Mouse (Mus musculus) myocyte (in vitro differentiated cells): ENCODE results near the gene Grxcr1. TPM values are rescaled to one million over a fixed set of nuclear protein-coding genes. Genes with fewer than 3 reads are reported as not detected.

Experiments
- H3K27me3 ChIP-seq: one replicate; pipeline ENCODE4 v1.6.1; 2011; ENCODE audit not compliant: control insufficient read depth, insufficient read depth, insufficient read length
- H3K36me3 ChIP-seq: one replicate; pipeline ENCODE4 v1.6.1; 2011; ENCODE audit not compliant: control insufficient read depth, insufficient read depth
- H3K4me2 ChIP-seq: one replicate; pipeline ENCODE4 v1.6.1; 2011; ENCODE audit warnings: low read depth, control low read depth
- H3K4me3 ChIP-seq: one replicate; pipeline ENCODE4 v1.5.1; 2011; ENCODE audit warnings: mild to moderate bottlenecking, control low read depth, moderate library complexity
- H3K79me2 ChIP-seq: one replicate; pipeline ENCODE4 v1.6.1; 2011; ENCODE audit not compliant: control insufficient read depth, insufficient read depth
- H3ac ChIP-seq: one replicate; pipeline ENCODE4 v1.6.1; 2011; ENCODE audit not compliant: control insufficient read depth, insufficient read length
- CEBPB ChIP-seq: IDR thresholded peaks from 2 replicates; pipeline ENCODE4 v1.6.1; 2011; ENCODE audit warnings: mild to moderate bottlenecking, moderate library complexity; ENCODE audit not compliant: poor library complexity, insufficient read depth, severe bottlenecking
- E2F4 ChIP-seq: IDR thresholded peaks from one replicate; pipeline ENCODE4 v1.6.1; 2011; ENCODE audit warnings: mild to moderate bottlenecking, control low read depth, moderate library complexity; ENCODE audit not compliant: insufficient read depth
- MAX ChIP-seq: IDR thresholded peaks from one replicate; pipeline ENCODE4 v1.6.1; 2011; ENCODE audit warnings: low read depth, mild to moderate bottlenecking, control low read depth
- MYOD1 ChIP-seq, 3 experiments: IDR thresholded peaks; one replicate each; pipeline ENCODE4 v1.6.1; 2011; ENCODE audit warnings: control low read depth in 2 of 3, low read depth in 2 of 3, mild to moderate bottlenecking in 2 of 3, moderate library complexity in 1 of 3; ENCODE audit not compliant: insufficient read length in 2 of 3, control insufficient read depth in 1 of 3
- MYOG ChIP-seq, 3 experiments: IDR thresholded peaks; one replicate each; pipeline ENCODE4 v1.6.1; 2011; ENCODE audit warnings: control low read depth in 2 of 3, low read depth in 2 of 3, mild to moderate bottlenecking in 2 of 3; ENCODE audit not compliant: insufficient read length in 2 of 3, control insufficient read depth in 1 of 3, insufficient read depth in 1 of 3
- POLR2A ChIP-seq: IDR thresholded peaks from one replicate; pipeline ENCODE4 v1.6.1; 2011; ENCODE audit warnings: low read depth, mild to moderate bottlenecking, control low read depth, moderate library complexity; ENCODE audit not compliant: insufficient read length
- POLR2AphosphoS2 ChIP-seq: IDR thresholded peaks from one replicate; pipeline ENCODE4 v1.6.1; 2011; ENCODE audit warnings: low read depth, control low read depth; ENCODE audit not compliant: insufficient read length
- REST ChIP-seq: IDR thresholded peaks from one replicate; pipeline ENCODE4 v1.6.1; 2011; ENCODE audit warnings: mild to moderate bottlenecking, control low read depth, moderate library complexity; ENCODE audit not compliant: insufficient read depth, insufficient read length
- SRF ChIP-seq: IDR thresholded peaks from one replicate; pipeline ENCODE4 v1.6.1; 2011; ENCODE audit warnings: low read depth; ENCODE audit not compliant: control insufficient read depth, insufficient read length
- TCF12 ChIP-seq: IDR thresholded peaks from one replicate; pipeline ENCODE4 v1.6.1; 2011; ENCODE audit warnings: mild to moderate bottlenecking, control low read depth; ENCODE audit not compliant: poor library complexity, insufficient read depth, severe bottlenecking
- TCF3 ChIP-seq: IDR thresholded peaks from one replicate; pipeline ENCODE4 v1.6.1; 2011; ENCODE audit warnings: low read depth, control low read depth; ENCODE audit not compliant: insufficient read length
- USF1 ChIP-seq: IDR thresholded peaks from one replicate; pipeline ENCODE4 v1.6.1; 2011; ENCODE audit warnings: low read depth, mild to moderate bottlenecking, control low read depth, moderate library complexity
- polyA plus RNA-seq: library from polyadenylated mRNA; unstranded; fragments of >200 nt; fragmentation: generic; extraction: Trizol; gene quantifications from one replicate; pipeline ENCODE4 v1.2.1, GENCODE M21; 2012; ENCODE audit warnings: missing spikeins

Gene Grxcr1
- polyA plus RNA-seq, 1 experiment, result not detected

GRCm38 (mm10) chr5:68128421-68128820, 96.8 kb downstream of the Grxcr1 start:
- Histone ChIP-seq H3K4me2 (no peak overlapping the region), H3ac (no peak overlapping the region), H3K79me2 (no peaks in the 10 kb centered on the region), H3K27me3 (no peaks in the 10 kb centered on the region), H3K4me3 (no peak overlapping the region), H3K36me3 (no peaks in the 10 kb centered on the region)
- TF ChIP-seq POLR2AphosphoS2 (no peak), MYOD1 (IDR thresholded peaks at IDR 0.05; ENCODE audit: control insufficient read depth in 1 of 3, insufficient read length in 2 of 3, low read depth in 2 of 3) (no peak), REST (no peak), CEBPB (no peak), TCF12 (no peak), E2F4 (no peak), MYOG (IDR thresholded peaks at IDR 0.05; ENCODE audit: control insufficient read depth in 1 of 3, insufficient read depth in 1 of 3, insufficient read length in 2 of 3, low read depth in 2 of 3) (no peak), SRF (no peak), POLR2A (no peak), MAX (no peak), TCF3 (no peak), USF1 (no peak)

DNA sequence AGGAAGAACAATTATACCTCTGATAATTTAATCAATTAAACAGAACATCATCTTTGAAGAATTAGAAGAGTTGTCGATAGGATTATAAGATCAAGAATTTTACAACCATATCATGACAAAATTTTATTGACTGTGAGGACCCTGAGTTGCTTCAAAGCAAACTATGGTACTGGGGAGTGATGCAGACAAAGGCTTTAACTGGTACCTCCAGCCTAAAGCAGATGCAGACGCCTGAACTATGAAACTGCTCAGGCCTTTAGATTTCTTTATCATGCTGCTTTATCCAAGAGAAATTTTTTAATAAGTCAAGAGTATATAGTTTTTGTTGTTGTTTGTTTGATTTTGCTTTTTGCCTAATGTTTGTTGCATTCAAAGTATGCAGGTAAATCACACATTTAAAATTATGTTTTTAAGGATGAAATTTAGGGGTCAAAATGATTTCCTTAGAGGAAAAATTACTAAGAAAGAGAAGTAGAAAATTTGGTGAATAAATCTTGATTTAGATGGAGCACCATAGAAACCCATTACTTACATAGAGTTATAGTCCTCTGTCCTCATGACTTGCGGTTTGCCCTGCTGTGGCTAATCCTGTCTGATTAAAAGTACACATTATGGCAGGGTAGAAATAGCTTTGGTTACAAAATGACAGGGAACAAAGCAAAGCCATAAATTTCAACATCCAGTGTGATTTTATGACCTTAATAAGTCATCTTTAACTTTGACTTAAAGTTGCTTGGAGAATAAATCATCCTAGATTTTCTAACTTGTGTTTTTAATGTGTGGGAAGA, 97.4 kb downstream of the Grxcr1 start:
- Histone ChIP-seq H3K27me3 (no peaks in the 10 kb centered on the region), H3K79me2 (no peaks in the 10 kb centered on the region), H3K4me3 (no peak overlapping the region), H3ac (no peak overlapping the region), H3K4me2 (no peak overlapping the region), H3K36me3 (no peaks in the 10 kb centered on the region)
- TF ChIP-seq TCF3, result no peak
- TF ChIP-seq E2F4, result no peak
- no peak for TF ChIP-seq TCF12
- TF ChIP-seq REST, result no peak
- TF ChIP-seq MYOG (IDR thresholded peaks at IDR 0.05; ENCODE audit: control insufficient read depth in 1 of 3, insufficient read depth in 1 of 3, insufficient read length in 2 of 3, low read depth in 2 of 3), result no peak
- no peak for TF ChIP-seq POLR2A
- TF ChIP-seq POLR2AphosphoS2, result no peak
- no peak for TF ChIP-seq MAX
- no peak for TF ChIP-seq CEBPB
- no peak for TF ChIP-seq MYOD1 (IDR thresholded peaks at IDR 0.05; ENCODE audit: control insufficient read depth in 1 of 3, insufficient read length in 2 of 3, low read depth in 2 of 3)
- no peak for TF ChIP-seq SRF
- TF ChIP-seq USF1, result no peak

- TF ChIP-seq MYOD1 (IDR thresholded peaks at IDR 0.05; ENCODE audit: control insufficient read depth in 1 of 3, insufficient read length in 2 of 3, low read depth in 2 of 3), result no peak
- no peak for TF ChIP-seq E2F4
- no peak for TF ChIP-seq POLR2AphosphoS2
- no peak for TF ChIP-seq POLR2A
- TF ChIP-seq CEBPB, result no peak
Observed at GRCm38 (mm10) chr5:68146818-68147217, 115.2 kb downstream of the Grxcr1 start.

DNA sequence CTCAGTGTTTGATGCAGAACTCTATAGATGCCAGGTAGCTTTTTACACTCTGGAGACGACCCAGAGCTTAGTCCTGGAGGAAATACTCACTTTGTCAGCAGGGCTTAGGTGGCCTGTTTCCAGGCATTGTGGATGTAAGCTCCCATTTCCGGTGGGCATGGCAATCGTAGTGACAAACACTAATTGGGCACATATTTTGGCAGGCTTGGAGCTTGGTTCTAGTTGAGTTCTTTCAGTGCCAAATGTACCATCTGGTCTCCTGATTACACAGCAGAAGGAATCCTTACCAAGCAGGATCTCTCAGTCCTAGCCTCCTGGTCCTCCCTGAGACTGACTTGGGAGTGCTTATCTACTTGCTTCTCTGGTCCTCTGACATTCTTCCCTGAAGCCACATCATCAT, 118.3 kb downstream of the Grxcr1 start:
- TF ChIP-seq TCF12 (no peak), SRF (no peak), E2F4 (no peak)
- no peak overlapping the region for H3K4me3 ChIP-seq
- H3K79me2 ChIP-seq, result no peaks in the 10 kb centered on the region
- H3K4me2 ChIP-seq, result no peak overlapping the region
- no peaks in the 10 kb centered on the region for H3K27me3 ChIP-seq
- H3K36me3 ChIP-seq, result no peaks in the 10 kb centered on the region
- no peak overlapping the region for H3ac ChIP-seq

More at GRCm38 (mm10) chr5:68146818-68147217, 115.2 kb downstream of the Grxcr1 start:
- Histone ChIP-seq H3K36me3 (no peaks in the 10 kb centered on the region), H3K4me3 (no peak overlapping the region), H3K79me2 (no peaks in the 10 kb centered on the region), H3ac (no peak overlapping the region), H3K27me3 (no peaks in the 10 kb centered on the region), H3K4me2 (no peak overlapping the region)

DNA sequence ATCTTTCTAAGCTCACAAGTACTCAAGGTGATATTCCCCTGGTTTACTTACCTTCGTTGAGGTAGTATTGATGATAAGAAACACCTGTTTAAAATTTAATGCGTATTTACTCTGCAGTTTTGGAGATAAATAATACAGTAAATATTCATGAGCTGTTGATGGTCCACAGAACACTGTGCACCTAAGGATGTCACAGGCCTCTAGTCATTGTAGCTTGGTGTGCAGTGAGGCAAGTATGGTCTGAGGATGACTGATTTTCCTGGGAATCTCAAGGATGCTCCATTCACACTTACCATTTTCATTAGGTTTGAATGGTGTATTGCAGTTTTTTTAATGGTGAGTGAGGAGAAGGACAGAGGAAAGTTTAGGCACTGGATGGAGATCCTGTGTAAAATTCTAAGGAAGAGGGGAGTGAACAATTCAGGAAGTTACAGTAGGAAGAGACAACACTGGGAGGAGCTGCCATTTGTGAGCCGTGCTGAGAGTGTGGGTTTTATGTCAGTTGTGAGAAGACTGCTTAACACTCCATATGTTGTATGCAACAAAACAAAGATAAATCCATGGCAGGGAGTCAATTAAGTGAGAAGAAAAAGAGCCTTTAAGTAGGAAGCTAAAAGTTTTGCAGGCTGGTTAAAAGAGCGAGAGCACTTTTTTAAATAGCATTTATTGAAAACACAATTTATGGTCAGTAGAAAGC, 118.9 kb downstream of the Grxcr1 start:
- H3K4me2 ChIP-seq, result no peak overlapping the region
- H3K79me2 ChIP-seq, result no peaks in the 10 kb centered on the region
- TF ChIP-seq MAX, result no peak
- no peak for TF ChIP-seq MYOD1 (IDR thresholded peaks at IDR 0.05; ENCODE audit: control insufficient read depth in 1 of 3, insufficient read length in 2 of 3, low read depth in 2 of 3)
- no peak for TF ChIP-seq TCF3
- TF ChIP-seq TCF12, result no peak
- TF ChIP-seq POLR2A, result no peak
- TF ChIP-seq USF1, result no peak
- TF ChIP-seq POLR2AphosphoS2, result no peak
- no peak for TF ChIP-seq CEBPB
- TF ChIP-seq SRF, result no peak
- no peak for TF ChIP-seq REST
- TF ChIP-seq MYOG (IDR thresholded peaks at IDR 0.05; ENCODE audit: control insufficient read depth in 1 of 3, insufficient read depth in 1 of 3, insufficient read length in 2 of 3, low read depth in 2 of 3), result no peak
- TF ChIP-seq E2F4, result no peak
- H3K36me3 ChIP-seq, result no peaks in the 10 kb centered on the region
- H3ac ChIP-seq, result no peak overlapping the region
- H3K27me3 ChIP-seq, result no peaks in the 10 kb centered on the region
- no peak overlapping the region for H3K4me3 ChIP-seq
